Mouse (Mus musculus): Measurements from ENCODE around the gene Hsd17b11. TPM values are rescaled to one million over a fixed set of nuclear protein-coding genes. Genes with fewer than 3 reads are reported as not detected.

The Hsd17b11 gene
- total and polyA plus RNA-seq, 3 experiments: 8.7 to 16.0 TPM; not detected in 1

GRCm38 (mm10) chr5:103975736-103976135, 46.0 kb downstream of the Hsd17b11 start:
- TF ChIP-seq POLR2AphosphoS2 (IDR thresholded peaks at IDR 0.05; ENCODE audit: low read length) (no peak), KAT2A (conservative IDR thresholded peaks at IDR 0.05; ENCODE audit: low read depth, low read length) (no peak), CHD1 (IDR thresholded peaks at IDR 0.05; ENCODE audit: low read depth, low read length) (no peak), ZKSCAN1 (IDR thresholded peaks at IDR 0.05; ENCODE audit: low read depth, low read length) (no peak), BHLHE40 (IDR thresholded peaks at IDR 0.05; ENCODE audit: borderline replicate concordance, low read depth, low read length) (no peak)
- H3K27ac ChIP-seq (ENCODE audit: control insufficient read depth, low read depth, low read length): no peak overlapping the region
- no peak overlapping the region for H3K9ac ChIP-seq (ENCODE audit: control insufficient read depth, low read depth, low read length, poor library complexity, severe bottlenecking)
- H3K4me3 ChIP-seq (ENCODE audit: control insufficient read depth in 1 of 2, insufficient read depth in 1 of 2, low read depth in 2 of 2, low read length in 2 of 2): no peak overlapping the region
- 0 out of 4 replicates have a peak, but pooled peaks cover 0 to 3% of the 10 kb centered on the region in 2 experiments for H3K36me3 ChIP-seq (ENCODE audit: control insufficient read depth in 1 of 2, insufficient read depth in 2 of 2, low read length in 2 of 2)
- H3K4me1 ChIP-seq (ENCODE audit: control insufficient read depth in 1 of 2, insufficient read depth in 2 of 2, low read length in 2 of 2): peaks cover 0 to 6% of the 10 kb centered on the region in 2 experiments; a peak in 3 of 4 replicates
- no peaks in the 10 kb centered on the region for H3K9me3 ChIP-seq (replicated peaks; ENCODE audit: insufficient read depth, low read length)
- H3K79me2 ChIP-seq (ENCODE audit: control insufficient read depth, insufficient read depth, low read length, poor library complexity): no peaks in the 10 kb centered on the region
- no peaks in the 10 kb centered on the region for H3K27me3 ChIP-seq (ENCODE audit: control insufficient read depth in 1 of 2, insufficient read depth in 2 of 2, low read length in 2 of 2)
- DNase-seq (ENCODE audit: low read depth, low spot score): no peak

- TF ChIP-seq HCFC1 (IDR thresholded peaks at IDR 0.05; ENCODE audit: low read depth, low read length) (no peak), MAX (IDR thresholded peaks at IDR 0.05; ENCODE audit: low read length) (no peak), CTCF (IDR thresholded peaks at IDR 0.05 in 2 of 3, conservative IDR thresholded peaks at IDR 0.05 in 1 of 3; ENCODE audit: control insufficient read depth in 1 of 3, insufficient read depth in 1 of 3, low read depth in 2 of 3, low read length in 3 of 3, poor library complexity in 1 of 3, severe bottlenecking in 1 of 3) (no peak), MXI1 (IDR thresholded peaks at IDR 0.05; ENCODE audit: low read depth, low read length) (no peak), POLR2AphosphoS2 (IDR thresholded peaks at IDR 0.05; ENCODE audit: low read length) (no peak), TCF12 (IDR thresholded peaks at IDR 0.05; ENCODE audit: low read depth, low read length) (no peak), MEF2A (IDR thresholded peaks at IDR 0.05; ENCODE audit: extremely low read depth, insufficient replicate concordance, low read depth, low read length, poor library complexity, severe bottlenecking) (no peak), JUND (IDR thresholded peaks at IDR 0.05; ENCODE audit: low read depth, low read length) (no peak), POLR2AphosphoS5 (IDR thresholded peaks at IDR 0.05; ENCODE audit: borderline replicate concordance, low read depth, low read length) (no peak), MYC (IDR thresholded peaks at IDR 0.05; ENCODE audit: low read depth, low read length) (no peak), SIN3A (IDR thresholded peaks at IDR 0.05; ENCODE audit: low read length) (no peak), TBP (IDR thresholded peaks at IDR 0.05; ENCODE audit: low read depth, low read length) (no peak), GATA1 (IDR thresholded peaks at IDR 0.05; ENCODE audit: low read depth, low read length) (no peak), NELFE (IDR thresholded peaks at IDR 0.05; ENCODE audit: low read depth, low read length) (no peak), ZC3H11A (IDR thresholded peaks at IDR 0.05; ENCODE audit: low read depth, low read length) (no peak), ETS1 (IDR thresholded peaks at IDR 0.05; ENCODE audit: low read depth, low read length) (no peak)
- Histone ChIP-seq H3K9me3 (replicated peaks; ENCODE audit: insufficient read depth, low read length) (no peaks in the 10 kb centered on the region), H3K36me3 (ENCODE audit: control insufficient read depth in 1 of 2, insufficient read depth in 2 of 2, low read length in 2 of 2) (0 out of 4 replicates have a peak, but pooled peaks cover 0 to 3% of the 10 kb centered on the region in 2 experiments), H3K27ac (ENCODE audit: control insufficient read depth, low read depth, low read length) (no peak overlapping the region), H3K9ac (ENCODE audit: control insufficient read depth, low read depth, low read length, poor library complexity, severe bottlenecking) (no peak overlapping the region), H3K4me1 (ENCODE audit: control insufficient read depth in 1 of 2, insufficient read depth in 2 of 2, low read length in 2 of 2) (peaks cover 0 to 6% of the 10 kb centered on the region in 2 experiments; a peak in 3 of 4 replicates), H3K27me3 (ENCODE audit: control insufficient read depth in 1 of 2, insufficient read depth in 2 of 2, low read length in 2 of 2) (no peaks in the 10 kb centered on the region), H3K4me3 (ENCODE audit: control insufficient read depth in 1 of 2, insufficient read depth in 1 of 2, low read depth in 2 of 2, low read length in 2 of 2) (no peak overlapping the region), H3K79me2 (ENCODE audit: control insufficient read depth, insufficient read depth, low read length, poor library complexity) (no peaks in the 10 kb centered on the region)
- DNase-seq (ENCODE audit: low read depth, low spot score): no peak
Observed at GRCm38 (mm10) chr5:103972801-103973200, 48.9 kb downstream of the Hsd17b11 start.
